Mouse (Mus musculus) liver, adult 2 months (tissue): ENCODE measurements at regions not wholly inside any gene's neighbourhood (a gene's known extent, or its start where the extent isn't known, plus 50 kb on each side); places are given as distances from the start of the nearest gene placed in this dataset.

Source experiments
- CTCF ChIP-seq: fragments of 200-500 bp; IDR thresholded peaks from 2 replicates; pipeline ENCODE4 v1.5.1; 2011; ENCODE audit warnings: low read depth, low read length, control low read depth
- POLR2A ChIP-seq: fragments of 200-500 bp; IDR thresholded peaks from 2 replicates; pipeline ENCODE4 v1.6.1; 2011; ENCODE audit warnings: low read length, control low read depth; ENCODE audit not compliant: insufficient read depth; ENCODE audit errors: extremely low read depth

GRCm38 (mm10) chr3:22304145-22304544 lies 227.7 kb downstream of the Tbl1xr1 start:
- TF ChIP-seq CTCF: no peak
- no peak for TF ChIP-seq POLR2A
